In genomic region chr2:168633301-168633816, GRCm38 (mm10) we compare ENCODE assay signal across 14 mouse cellular contexts. TPM values are rescaled to one million over a fixed set of nuclear protein-coding genes. Genes with fewer than 3 reads are reported as not detected.
DNase-seq lines count a peak whose midpoint lies in the region; ATAC-seq lines count a peak whose summit lies in the region.
"Had no signal": no experiment of that assay in that cellular context is flagged by ENCODE, and none has a peak within 500 bp of the region (broad histone marks: within the 10 kb centered on the region; RNA-seq: fewer than 3 reads in every experiment).

No protein-coding gene starts in this region.

- 47% methylated on average over 14 of the region's 14 CpGs for WGBS in hindbrain, embryonic 10.5 days
- WGBS in hindbrain, embryonic 14.5 days: 61% methylated on average over 14 of the region's 14 CpGs
- 12% methylated on average over 14 of the region's 14 CpGs for WGBS in limb, embryonic 11.5 days

- no peak overlapping the region for H3K9ac ChIP-seq in hindbrain, embryonic 14.5 days
- H3K9ac ChIP-seq in limb, embryonic 11.5 days (ENCODE audit: low read length): no peak overlapping the region

- H3K27ac ChIP-seq in hindbrain, embryonic 10.5 days: peak overlapping the region; percentile 63
- H3K27ac ChIP-seq in hindbrain, embryonic 14.5 days: no peak overlapping the region
- no peak overlapping the region for H3K27ac ChIP-seq in limb, embryonic 11.5 days (replicated peaks; ENCODE audit: low read depth, low read length)
- H3K27ac ChIP-seq: hindbrain, postnatal 0 days; macrophage had no signal

- H3K4me3 ChIP-seq in hindbrain, embryonic 10.5 days: no peak overlapping the region
- H3K4me3 ChIP-seq in hindbrain, embryonic 14.5 days (replicated peaks; ENCODE audit: low read length): no peak overlapping the region
- no peak overlapping the region for H3K4me3 ChIP-seq in limb, embryonic 11.5 days (ENCODE audit: low read depth, low read length)

- no peaks in the 10 kb centered on the region for H3K9me3 ChIP-seq in hindbrain, embryonic 10.5 days
- no peaks in the 10 kb centered on the region for H3K9me3 ChIP-seq in hindbrain, embryonic 14.5 days (ENCODE audit: control insufficient read depth, low read length)
- H3K9me3 ChIP-seq in limb, embryonic 11.5 days (ENCODE audit: control insufficient read depth, low read length): no peaks in the 10 kb centered on the region

- H3K27me3 ChIP-seq in hindbrain, embryonic 10.5 days (ENCODE audit: insufficient read depth, poor library complexity, severe bottlenecking): peaks cover 19% of the 10 kb centered on the region
- no peaks in the 10 kb centered on the region for H3K27me3 ChIP-seq in hindbrain, embryonic 14.5 days (ENCODE audit: control insufficient read depth, insufficient read depth, low read length)
- no peaks in the 10 kb centered on the region; the same call in 1 of the 2 replicates for H3K27me3 ChIP-seq in limb, embryonic 11.5 days (ENCODE audit: control insufficient read depth, insufficient read depth, low read length)

- no peak for ATAC-seq in hindbrain, embryonic 14.5 days (ENCODE audit: low FRiP score)
- ATAC-seq in limb, embryonic 11.5 days (ENCODE audit: insufficient number of reproducible peaks, low FRiP score, low TSS enrichment, low read depth): no peak
- no peak for ATAC-seq in megakaryocyte progenitor cell, adult 5-6 weeks (replicated peaks; ENCODE audit: poor library complexity)
- ATAC-seq: activated CD4-positive, CD25-positive, alpha-beta regulatory T cell, adult 4 months; hindbrain, postnatal 0 days had no signal

- peaks cover 7% of the 10 kb centered on the region; the same call in 1 of the 2 replicates for H3K36me3 ChIP-seq in hindbrain, embryonic 10.5 days
- H3K36me3 ChIP-seq in hindbrain, embryonic 14.5 days (replicated peaks; ENCODE audit: control insufficient read depth, insufficient read depth): peaks cover 59% of the 10 kb centered on the region
- no peaks in the 10 kb centered on the region for H3K36me3 ChIP-seq in limb, embryonic 11.5 days (ENCODE audit: control insufficient read depth, insufficient read depth, low read length)

- H3K4me2 ChIP-seq in hindbrain, embryonic 14.5 days (replicated peaks): no peak overlapping the region
- no peak overlapping the region for H3K4me2 ChIP-seq in limb, embryonic 11.5 days (ENCODE audit: low read depth, severe bottlenecking)

- H3K4me1 ChIP-seq in hindbrain, embryonic 10.5 days (replicated peaks): peaks cover 40% of the 10 kb centered on the region
- no peaks in the 10 kb centered on the region for H3K4me1 ChIP-seq in hindbrain, embryonic 14.5 days (replicated peaks; ENCODE audit: control insufficient read depth, insufficient read depth, low read length)
- H3K4me1 ChIP-seq in limb, embryonic 11.5 days (ENCODE audit: control insufficient read depth, insufficient read depth, low read length): peaks cover 48% of the 10 kb centered on the region

- DNase-seq in hindbrain, embryonic 10.5 days (ENCODE audit: low spot score): no peak
- DNase-seq in hindbrain, embryonic 14.5 days (ENCODE audit: low spot score): no peak
- DNase-seq in ovary, adult 18-20 months (ENCODE audit: low spot score): peak; percentile 11
- DNase-seq in ovary, postnatal 14 days (ENCODE audit: low spot score): no peak
- peak; percentile 59 for DNase-seq in limb, embryonic 11.5 days (ENCODE audit: low spot score)
- no peak for DNase-seq in cerebellum, adult 8-10 months
- DNase-seq in urinary bladder, postnatal 10 days (ENCODE audit: low spot score): no peak
- DNase-seq: gastrocnemius, postnatal 10 days; layer of hippocampus, postnatal 36 days; right cerebral cortex, postnatal 14 days had no signal

RNA-seq across cellular contexts. Expression of gene Nfatc2, which starts 31.9 kb away (rescaled TPM):
- 0.42 and 0.50 TPM in 2 replicates for polyA plus RNA-seq in hindbrain, embryonic 10.5 days (2016; fragmentation: Nextera tagmentation; extraction: Ambion mirVana)
- polyA plus RNA-seq in hindbrain, embryonic 14.5 days (2014; fragmentation: Nextera tagmentation; extraction: Ambion mirVana): 3.4 and 3.7 TPM in 2 replicates
- 4.9 and 5.8 TPM in 2 replicates for polyA plus RNA-seq in limb, embryonic 11.5 days (2014; fragmentation: Nextera tagmentation; extraction: Ambion mirVana)
- total RNA-seq in megakaryocyte progenitor cell, adult 5-6 weeks (2015): 1.7 TPM in 2 replicates
- 0.17 and 0.47 TPM in 2 replicates for total RNA-seq in megakaryocyte progenitor cell, adult 5-6 weeks (2017)

Comparison
In these comparisons a context has a peak if more than half of its experiments do, and no peak if none do; other contexts are left out.
1. DNase-seq: peak in ovary, adult 18-20 months (single experiment) and limb, embryonic 11.5 days (single experiment); none in hindbrain, embryonic 10.5 days (single experiment), hindbrain, embryonic 14.5 days (single experiment), ovary, postnatal 14 days (single experiment), cerebellum, adult 8-10 months (single experiment) and urinary bladder, postnatal 10 days (single experiment).